ENCODE assay signal across 8 mouse cellular contexts in genomic region chr6:91409448-91410167, GRCm38 (mm10). TPM values are rescaled to one million over a fixed set of nuclear protein-coding genes. Genes with fewer than 3 reads are reported as not detected.
DNase-seq lines count a peak whose midpoint lies in the region; ATAC-seq and TF ChIP-seq lines count a peak whose summit lies in the region.
"Had no signal": no experiment of that assay in that cellular context is flagged by ENCODE, and none has a peak within 500 bp of the region (broad histone marks: within the 10 kb centered on the region; RNA-seq: fewer than 3 reads in every experiment).

No protein-coding gene starts in this region.

- H3K4me2 ChIP-seq in forebrain, postnatal 0 days (ENCODE audit: low read depth) = peak overlapping the region; percentile 93
- H3K4me2 ChIP-seq in neural tube, embryonic 13.5 days = peak overlapping the region; percentile 89

- no peaks in the 10 kb centered on the region for H3K4me1 ChIP-seq in forebrain, postnatal 0 days (ENCODE audit: insufficient read depth)
- H3K4me1 ChIP-seq in limb, embryonic 10.5 days = peaks cover 27% of the 10 kb centered on the region
- H3K4me1 ChIP-seq in neural tube, embryonic 13.5 days (replicated peaks) = peaks cover 28% of the 10 kb centered on the region

- H3K27me3 ChIP-seq in forebrain, postnatal 0 days (ENCODE audit: insufficient read depth, low read length) = no peaks in the 10 kb centered on the region
- peaks cover 92% of the 10 kb centered on the region for H3K27me3 ChIP-seq in limb, embryonic 10.5 days (ENCODE audit: low read depth, poor library complexity, severe bottlenecking)
- peaks cover 56% of the 10 kb centered on the region for H3K27me3 ChIP-seq in neural tube, embryonic 13.5 days

- no peak for TF ChIP-seq CTCF in forebrain, postnatal 0 days (IDR thresholded peaks at IDR 0.05; ENCODE audit: low read depth)

- H3K9ac ChIP-seq in forebrain, postnatal 0 days = peak overlapping the region; percentile 77
- peak overlapping the region; percentile 76 for H3K9ac ChIP-seq in neural tube, embryonic 13.5 days

- no peak for ATAC-seq in forebrain, postnatal 0 days
- no peak for ATAC-seq in neural tube, embryonic 13.5 days (ENCODE audit: low read depth)

- H3K27ac ChIP-seq in forebrain, postnatal 0 days (ENCODE audit: low read depth, low read length) = peak overlapping the region; percentile 81; the same call in 1 of the 2 replicates
- no peak overlapping the region for H3K27ac ChIP-seq in limb, embryonic 10.5 days
- no peak overlapping the region for H3K27ac ChIP-seq in neural tube, embryonic 13.5 days (replicated peaks)

- DNase-seq in Muller cell, postnatal 12 days (ENCODE audit: inconsistent ontology term) = peak; percentile 12
- DNase-seq in cerebellum, adult 18-20 months = peak; percentile 75 to 79
- peak; percentile 30 for DNase-seq in forebrain, postnatal 0 days
- DNase-seq in limb, embryonic 10.5 days (ENCODE audit: low spot score) = peak; percentile 59
- no peak for DNase-seq in urinary bladder, postnatal 14 days (ENCODE audit: low spot score)
- DNase-seq in B cell, adult 2 months = no peak

- WGBS in forebrain, postnatal 0 days = 2% methylated on average over 34 of the region's 34 CpGs
- under 1% methylated on average over 34 of the region's 34 CpGs for WGBS in limb, embryonic 10.5 days
- WGBS in neural tube, embryonic 13.5 days = under 1% methylated on average over 34 of the region's 34 CpGs

- peaks cover 13% of the 10 kb centered on the region; the same call in 1 of the 2 replicates for H3K36me3 ChIP-seq in forebrain, postnatal 0 days (ENCODE audit: insufficient read depth)
- no peaks in the 10 kb centered on the region for H3K36me3 ChIP-seq in limb, embryonic 10.5 days
- H3K36me3 ChIP-seq in neural tube, embryonic 13.5 days = peaks cover 9% of the 10 kb centered on the region; the same call in 1 of the 2 replicates

- H3K4me3 ChIP-seq in forebrain, postnatal 0 days (ENCODE audit: low read depth, low read length) = peak overlapping the region; percentile 80
- H3K4me3 ChIP-seq in limb, embryonic 10.5 days = peak overlapping the region; percentile 58
- H3K4me3 ChIP-seq in neural tube, embryonic 13.5 days = peak overlapping the region; percentile 67

- no peaks in the 10 kb centered on the region for H3K9me3 ChIP-seq in forebrain, postnatal 0 days (ENCODE audit: low read length)
- no peaks in the 10 kb centered on the region for H3K9me3 ChIP-seq in limb, embryonic 10.5 days (replicated peaks)
- H3K9me3 ChIP-seq in neural tube, embryonic 13.5 days = no peaks in the 10 kb centered on the region

RNA-seq across cellular contexts. Expression of gene Wnt7a, which starts 1.6 kb away (rescaled TPM):
- total RNA-seq in forebrain, postnatal 0 days (2014; rRNA removed) = 18.7 and 20.5 TPM in 2 replicates
- 13.6 and 14.1 TPM in 2 replicates for polyA plus RNA-seq in forebrain, postnatal 0 days (2015; fragmentation: Nextera tagmentation; extraction: Ambion mirVana)
- polyA plus RNA-seq in limb, embryonic 10.5 days (2016; fragmentation: Nextera tagmentation; extraction: Ambion mirVana) = 5.0 and 8.4 TPM in 2 replicates
- polyA plus RNA-seq in neural tube, embryonic 13.5 days (2015; fragmentation: Nextera tagmentation; extraction: Ambion mirVana) = 10.1 and 10.4 TPM in 2 replicates
- total RNA-seq: neutrophil, adult 5-6 weeks had no signal

Comparison
In these comparisons a context has a peak if more than half of its experiments do, and no peak if none do; other contexts are left out.
1. DNase-seq: peak in Muller cell, postnatal 12 days (single experiment), cerebellum, adult 18-20 months (2 of 2), forebrain, postnatal 0 days (single experiment) and limb, embryonic 10.5 days (single experiment); none in urinary bladder, postnatal 14 days (single experiment) and B cell, adult 2 months (0 of 2).
2. Peak in every context shown above with its lines, with median percentiles within 50 percentile points of each other: H3K4me3 ChIP-seq.